Comparison of ENCODE assay signal across 7 mouse cellular contexts in the genomic region with DNA sequence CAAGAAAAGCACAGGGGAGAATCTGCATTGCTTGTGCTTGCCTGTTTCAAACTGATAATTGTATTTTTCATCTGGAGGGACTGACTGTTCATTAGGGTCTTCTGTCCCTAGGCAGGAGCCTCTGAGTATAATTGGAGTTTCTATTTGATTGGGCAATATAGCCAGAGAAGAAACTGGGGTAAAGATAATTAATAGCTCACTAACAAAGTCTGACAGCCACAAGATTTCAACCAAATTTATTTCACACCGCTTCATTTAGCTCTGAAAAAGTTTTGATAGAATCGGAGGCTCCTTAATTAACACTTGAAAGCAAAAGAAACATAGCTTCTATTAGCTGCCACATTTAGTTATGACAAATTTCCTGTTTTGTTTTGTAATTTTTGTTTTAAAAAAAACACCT. TPM values are rescaled to one million over a fixed set of nuclear protein-coding genes. Genes with fewer than 3 reads are reported as not detected.
DNase-seq lines count a peak whose midpoint lies in the region; ATAC-seq and TF ChIP-seq lines count a peak whose summit lies in the region.

No protein-coding gene starts in this region.

- WGBS in forebrain, embryonic 14.5 days: 0% methylated on average over 2 of the region's 2 CpGs
- 13% methylated on average over 2 of the region's 2 CpGs for WGBS in limb, embryonic 11.5 days
- 43% methylated on average over 2 of the region's 2 CpGs for WGBS in stomach, embryonic 15.5 days

- H3K27ac ChIP-seq in left cerebral cortex, adult 2 months: peak overlapping the region; percentile 81
- H3K27ac ChIP-seq in forebrain, embryonic 14.5 days (ENCODE audit: low read depth, low read length): peak overlapping the region; percentile 33; the same call in 1 of the 2 replicates
- no peak overlapping the region; the same call in 1 of the 2 replicates for H3K27ac ChIP-seq in limb, embryonic 11.5 days (replicated peaks; ENCODE audit: low read depth, low read length)
- H3K27ac ChIP-seq in stomach, embryonic 15.5 days: no peak overlapping the region

- no peak for ATAC-seq in forebrain, embryonic 14.5 days
- ATAC-seq in limb, embryonic 11.5 days (ENCODE audit: insufficient number of reproducible peaks, low FRiP score, low TSS enrichment, low read depth): no peak
- no peak for ATAC-seq in stomach, embryonic 15.5 days (ENCODE audit: insufficient read depth, low FRiP score, low read depth)

- TF ChIP-seq CTCF in left cerebral cortex, adult 2 months (IDR thresholded peaks at IDR 0.05): no peak

- intact Hi-C loops in left cerebral cortex, adult 2 months (cut with DNase I): loop anchor here (5.0 to 10.0 kb wide), 2 partner anchors 1496 to 1733 kb away; no protein-coding TSS in a partner anchor
- intact Hi-C loops in left cerebral cortex, postnatal 36 days (cut with DNase I): loop anchor here (10.0 kb wide), 2 partner anchors 134 to 1976 kb away; no protein-coding TSS in a partner anchor

- H3K27me3 ChIP-seq in forebrain, embryonic 14.5 days (replicated peaks; ENCODE audit: control insufficient read depth, insufficient read depth, low read length): no peaks in the 10 kb centered on the region
- no peaks in the 10 kb centered on the region for H3K27me3 ChIP-seq in limb, embryonic 11.5 days (ENCODE audit: control insufficient read depth, insufficient read depth, low read length)
- H3K27me3 ChIP-seq in stomach, embryonic 15.5 days (replicated peaks): no peaks in the 10 kb centered on the region

- no peak for DNase-seq in left cerebral cortex, adult 2 months (ENCODE audit: extremely low spot score in 1 of 2, low spot score in 2 of 2)
- DNase-seq in left cerebral cortex, postnatal 36 days (ENCODE audit: low spot score in 2 of 2): no peak
- DNase-seq in forebrain, embryonic 14.5 days (ENCODE audit: low spot score): peak; percentile 64
- no peak for DNase-seq in limb, embryonic 11.5 days (ENCODE audit: low spot score)
- no peak for DNase-seq in spleen, adult 18-20 months
- DNase-seq in urinary bladder, postnatal 36 days (ENCODE audit: low spot score in 2 of 2): no peak

- H3K36me3 ChIP-seq in forebrain, embryonic 14.5 days (ENCODE audit: control insufficient read depth, insufficient read depth, low read length): no peaks in the 10 kb centered on the region
- H3K36me3 ChIP-seq in limb, embryonic 11.5 days (ENCODE audit: control insufficient read depth, insufficient read depth, low read length): no peaks in the 10 kb centered on the region
- no peaks in the 10 kb centered on the region for H3K36me3 ChIP-seq in stomach, embryonic 15.5 days

- peak overlapping the region; percentile 58 for H3K9ac ChIP-seq in forebrain, embryonic 14.5 days (ENCODE audit: low read length)
- peak overlapping the region; percentile 38; the same call in 1 of the 2 replicates for H3K9ac ChIP-seq in limb, embryonic 11.5 days (ENCODE audit: low read length)
- no peak overlapping the region for H3K9ac ChIP-seq in stomach, embryonic 15.5 days

- H3K9me3 ChIP-seq in forebrain, embryonic 14.5 days (replicated peaks; ENCODE audit: control insufficient read depth, low read length): no peaks in the 10 kb centered on the region
- no peaks in the 10 kb centered on the region for H3K9me3 ChIP-seq in limb, embryonic 11.5 days (ENCODE audit: control insufficient read depth, low read length)
- no peaks in the 10 kb centered on the region for H3K9me3 ChIP-seq in stomach, embryonic 15.5 days

- H3K4me1 ChIP-seq in forebrain, embryonic 14.5 days (ENCODE audit: control insufficient read depth, insufficient read depth, low read length): peaks cover 16% of the 10 kb centered on the region
- peaks cover 13% of the 10 kb centered on the region for H3K4me1 ChIP-seq in limb, embryonic 11.5 days (ENCODE audit: control insufficient read depth, insufficient read depth, low read length)
- no peaks in the 10 kb centered on the region for H3K4me1 ChIP-seq in stomach, embryonic 15.5 days

- H3K4me3 ChIP-seq in left cerebral cortex, adult 2 months: peak overlapping the region; percentile 69
- peak overlapping the region; percentile 60 for H3K4me3 ChIP-seq in forebrain, embryonic 14.5 days (ENCODE audit: low read depth, low read length)
- peak overlapping the region; percentile 25 for H3K4me3 ChIP-seq in limb, embryonic 11.5 days (ENCODE audit: low read depth, low read length)
- H3K4me3 ChIP-seq in stomach, embryonic 15.5 days (replicated peaks): peak overlapping the region; percentile 22

- H3K4me2 ChIP-seq in forebrain, embryonic 14.5 days (ENCODE audit: low read length): peak overlapping the region; percentile 69
- peak overlapping the region; percentile 43 for H3K4me2 ChIP-seq in limb, embryonic 11.5 days (ENCODE audit: low read depth, severe bottlenecking)
- peak overlapping the region; percentile 41; the same call in 1 of the 2 replicates for H3K4me2 ChIP-seq in stomach, embryonic 15.5 days

RNA-seq across cellular contexts. Expression of gene Flrt3, which starts 2.2 kb away (rescaled TPM):
- 10 to 100 TPM; 25.3 to 30.8 TPM for total RNA-seq in left cerebral cortex, adult 2 months (2021)
- total RNA-seq in left cerebral cortex, postnatal 36 days (2021): 10 to 100 TPM; 28.0 to 33.4 TPM
- polyA plus RNA-seq in forebrain, embryonic 14.5 days (2014; fragmentation: Nextera tagmentation; extraction: Ambion mirVana): 62.5 and 64.3 TPM in 2 replicates
- 72.8 and 74.9 TPM in 2 replicates for polyA plus RNA-seq in limb, embryonic 11.5 days (2014; fragmentation: Nextera tagmentation; extraction: Ambion mirVana)
- polyA plus RNA-seq in stomach, embryonic 15.5 days (2015; fragmentation: Nextera tagmentation; extraction: Ambion mirVana): 18.2 and 23.7 TPM in 2 replicates

Comparison
In these comparisons a context has a peak if more than half of its experiments do, and no peak if none do; other contexts are left out.
1. H3K27ac ChIP-seq: peak in left cerebral cortex, adult 2 months (single experiment) and forebrain, embryonic 14.5 days (single experiment); none in limb, embryonic 11.5 days (single experiment) and stomach, embryonic 15.5 days (single experiment).
2. Peak in every context shown above with its lines, with median percentiles within 50 percentile points of each other: H3K4me3 ChIP-seq and H3K4me2 ChIP-seq.